Comparison of ENCODE assay signal across 29 mouse cellular contexts in the genomic region with DNA sequence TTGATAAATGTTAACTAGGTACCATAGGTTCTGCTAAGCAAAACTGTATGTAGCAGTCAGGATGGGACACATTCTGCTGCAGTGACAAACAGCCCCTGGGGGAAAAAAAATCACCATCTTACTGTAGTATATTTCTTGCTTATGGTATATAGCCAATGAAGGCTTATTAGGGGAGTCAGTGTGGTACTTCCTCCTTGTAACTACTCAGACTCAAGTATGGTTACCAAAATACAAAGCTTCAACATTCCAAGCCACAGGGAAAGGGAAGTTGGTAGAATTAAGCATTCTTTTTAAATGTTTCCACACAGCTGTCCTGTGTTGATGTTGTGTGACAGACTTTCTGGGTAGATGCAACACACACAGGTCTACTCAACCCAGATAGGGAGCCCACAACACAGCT. TPM values are rescaled to one million over a fixed set of nuclear protein-coding genes. Genes with fewer than 3 reads are reported as not detected.
"Had no signal": no experiment of that assay in that cellular context is flagged by ENCODE, and none has a peak within 500 bp of the region (broad histone marks: within the 10 kb centered on the region; RNA-seq: fewer than 3 reads in every experiment).

No protein-coding gene starts in this region.

- ATAC-seq: inflammation-experienced regulatory T-cells, adult 6 months; intestine, embryonic 15.5 days; intestine, postnatal 0 days; liver, embryonic 12.5 days had no signal

- H3K4me3 ChIP-seq: gastrocnemius, adult 2 months; heart, embryonic 13.5 days; heart, embryonic 15.5 days; hindbrain, embryonic 13.5 days; hindbrain, embryonic 15.5 days; intestine, embryonic 15.5 days; layer of hippocampus, adult 2 months; left cerebral cortex, adult 2 months; limb, embryonic 13.5 days; limb, embryonic 15.5 days; liver, embryonic 12.5 days had no signal

- H3K27me3 ChIP-seq: hindbrain, embryonic 15.5 days; intestine, embryonic 15.5 days; limb, embryonic 13.5 days; liver, embryonic 12.5 days had no signal

- H3K36me3 ChIP-seq: heart, embryonic 13.5 days; heart, embryonic 15.5 days; hindbrain, embryonic 13.5 days; hindbrain, embryonic 15.5 days; intestine, embryonic 15.5 days; limb, embryonic 13.5 days; limb, embryonic 15.5 days; liver, embryonic 12.5 days had no signal

- H3K9me3 ChIP-seq: heart, embryonic 15.5 days; hindbrain, embryonic 13.5 days; hindbrain, embryonic 15.5 days; intestine, embryonic 15.5 days; limb, embryonic 13.5 days; limb, embryonic 15.5 days; liver, embryonic 12.5 days had no signal

- H3K4me2 ChIP-seq: heart, embryonic 11.5 days; heart, embryonic 13.5 days; heart, embryonic 15.5 days; hindbrain, embryonic 13.5 days; hindbrain, embryonic 15.5 days; intestine, embryonic 15.5 days; limb, embryonic 13.5 days; limb, embryonic 15.5 days; liver, embryonic 12.5 days had no signal

- DNase-seq: gastrocnemius, adult 2 months; gastrocnemius, postnatal 10 days; gastrocnemius, postnatal 25 days; heart, postnatal 14 days; heart, postnatal 36 days; kidney, adult 18-20 months; kidney, adult 8-10 months; kidney, postnatal 10 days; kidney, postnatal 25 days; kidney, postnatal 4 days; left cerebral cortex, postnatal 4 days had no signal

- H3K27ac ChIP-seq: gastrocnemius, adult 2 months; heart, embryonic 13.5 days; heart, embryonic 15.5 days; hindbrain, embryonic 13.5 days; hindbrain, embryonic 15.5 days; intestine, embryonic 15.5 days; layer of hippocampus, adult 2 months; left cerebral cortex, adult 2 months; limb, embryonic 13.5 days; limb, embryonic 15.5 days; liver, embryonic 12.5 days; liver, embryonic 14.5 days had no signal

- H3K9ac ChIP-seq: heart, embryonic 13.5 days; heart, embryonic 15.5 days; hindbrain, embryonic 13.5 days; hindbrain, embryonic 15.5 days; intestine, embryonic 15.5 days; limb, embryonic 13.5 days; limb, embryonic 15.5 days; liver, embryonic 12.5 days; liver, embryonic 14.5 days had no signal

- H3K4me1 ChIP-seq: heart, embryonic 13.5 days; heart, embryonic 15.5 days; hindbrain, embryonic 13.5 days; hindbrain, embryonic 15.5 days; intestine, embryonic 15.5 days; limb, embryonic 13.5 days; limb, embryonic 15.5 days had no signal

RNA-seq across cellular contexts. Expression of a gene that starts 27.0 kb away (rescaled TPM):
- total RNA-seq: liver, adult 2 months had no signal
- polyA plus RNA-seq: heart, embryonic 11.5 days; hindbrain, embryonic 11.5 days; intestine, embryonic 15.5 days; kidney, embryonic 14.5 days; limb, embryonic 11.5 days; liver, embryonic 12.5 days had no signal
